ENCODE assay signal across 26 mouse cellular contexts in genomic region chr2:155054672-155055071, GRCm38 (mm10). TPM values are rescaled to one million over a fixed set of nuclear protein-coding genes. Genes with fewer than 3 reads are reported as not detected.
DNase-seq lines count a peak whose midpoint lies in the region; ATAC-seq and TF ChIP-seq lines count a peak whose summit lies in the region.
"Had no signal": no experiment of that assay in that cellular context is flagged by ENCODE, and none has a peak within 500 bp of the region (broad histone marks: within the 10 kb centered on the region; RNA-seq: fewer than 3 reads in every experiment).

No protein-coding gene starts in this region.

- H3K4me3 ChIP-seq in liver, embryonic 15.5 days (replicated peaks) = no peak overlapping the region
- H3K4me3 ChIP-seq in liver, embryonic 12.5 days = no peak overlapping the region
- H3K4me3 ChIP-seq in embryonic facial prominence, embryonic 11.5 days (ENCODE audit: low read depth, low read length) = no peak overlapping the region
- no peak overlapping the region for H3K4me3 ChIP-seq in layer of hippocampus, adult 2 months
- H3K4me3 ChIP-seq: embryonic facial prominence, embryonic 12.5 days; embryonic facial prominence, embryonic 15.5 days; heart, embryonic 10.5 days; heart, embryonic 13.5 days had no signal

- ATAC-seq in liver, embryonic 15.5 days (ENCODE audit: insufficient read depth) = no peak
- ATAC-seq in liver, embryonic 12.5 days = no peak
- ATAC-seq in embryonic facial prominence, embryonic 11.5 days (replicated peaks; ENCODE audit: insufficient number of reproducible peaks, low FRiP score, low TSS enrichment, low read depth) = no peak
- ATAC-seq: CD4-positive, CD25-positive, alpha-beta regulatory T cell, adult 4 months; forebrain, embryonic 14.5 days; forebrain, postnatal 0 days; hindbrain, postnatal 0 days had no signal

- no peaks in the 10 kb centered on the region for H3K27me3 ChIP-seq in liver, embryonic 15.5 days
- H3K27me3 ChIP-seq in liver, embryonic 12.5 days (replicated peaks) = no peaks in the 10 kb centered on the region
- H3K27me3 ChIP-seq in embryonic facial prominence, embryonic 11.5 days (ENCODE audit: control insufficient read depth, insufficient read depth, low read length) = no peaks in the 10 kb centered on the region
- H3K27me3 ChIP-seq: embryonic facial prominence, embryonic 12.5 days; embryonic facial prominence, embryonic 15.5 days; heart, embryonic 13.5 days had no signal

- 72% methylated on average over 3 of the region's 3 CpGs for WGBS in liver, embryonic 15.5 days (ENCODE audit: insufficient replicate concordance)
- 77% methylated on average over 3 of the region's 3 CpGs for WGBS in liver, embryonic 12.5 days (ENCODE audit: insufficient replicate concordance)
- whole genome bisulfite sequencing in embryonic facial prominence, embryonic 11.5 days = 56% methylated on average over 3 of the region's 3 CpGs

- H3K9me3 ChIP-seq in liver, embryonic 15.5 days (replicated peaks) = no peaks in the 10 kb centered on the region
- no peaks in the 10 kb centered on the region for H3K9me3 ChIP-seq in liver, embryonic 12.5 days (replicated peaks)
- no peaks in the 10 kb centered on the region for H3K9me3 ChIP-seq in embryonic facial prominence, embryonic 11.5 days (replicated peaks; ENCODE audit: control insufficient read depth, low read length)
- H3K9me3 ChIP-seq: embryonic facial prominence, embryonic 12.5 days; embryonic facial prominence, embryonic 15.5 days; heart, embryonic 10.5 days; heart, embryonic 13.5 days had no signal

- peaks cover 7% of the 10 kb centered on the region; the same call in 1 of the 2 replicates for H3K36me3 ChIP-seq in liver, embryonic 15.5 days (replicated peaks)
- H3K36me3 ChIP-seq in liver, embryonic 12.5 days = peaks cover 9% of the 10 kb centered on the region
- H3K36me3 ChIP-seq in embryonic facial prominence, embryonic 11.5 days (replicated peaks; ENCODE audit: control insufficient read depth, insufficient read depth, low read depth, low read length) = no peaks in the 10 kb centered on the region; the same call in 1 of the 2 replicates

- TF ChIP-seq CTCF in layer of hippocampus, adult 2 months (conservative IDR thresholded peaks at IDR 0.05) = no peak

- no peak overlapping the region for H3K27ac ChIP-seq in liver, embryonic 15.5 days (replicated peaks)
- no peak overlapping the region for H3K27ac ChIP-seq in liver, embryonic 12.5 days
- no peak overlapping the region for H3K27ac ChIP-seq in embryonic facial prominence, embryonic 11.5 days (replicated peaks; ENCODE audit: low read depth, low read length)
- no peak overlapping the region for H3K27ac ChIP-seq in layer of hippocampus, adult 2 months
- H3K27ac ChIP-seq: embryonic facial prominence, embryonic 12.5 days; embryonic facial prominence, embryonic 15.5 days; heart, embryonic 10.5 days; heart, embryonic 13.5 days; hindbrain, embryonic 14.5 days; hindbrain, postnatal 0 days had no signal

- DNase-seq in embryonic facial prominence, embryonic 11.5 days (ENCODE audit: low spot score) = peak; percentile 34
- DNase-seq in hindlimb bud, embryonic 11.5 days (ENCODE audit: extremely low spot score, low read depth, low spot score) = peak; percentile 75
- DNase-seq in heart, adult 8-10 months (ENCODE audit: low spot score) = no peak
- DNase-seq in layer of hippocampus, adult 2 months (ENCODE audit: low spot score in 2 of 2) = no peak
- DNase-seq: adrenal gland, adult 2 months; adrenal gland, postnatal 14 days; cerebellum, adult 11-12 months; cerebellum, adult 8-10 months; cerebellum, postnatal 14 days; forebrain, postnatal 0 days; gastrocnemius, postnatal 25 days; heart, adult 18-20 months; heart, postnatal 14 days; heart, postnatal 4 days had no signal

- peak overlapping the region; percentile 11; the same call in 1 of the 2 replicates for H3K9ac ChIP-seq in liver, embryonic 15.5 days
- H3K9ac ChIP-seq in liver, embryonic 12.5 days = no peak overlapping the region
- no peak overlapping the region for H3K9ac ChIP-seq in embryonic facial prominence, embryonic 11.5 days (replicated peaks; ENCODE audit: low read length)
- H3K9ac ChIP-seq: embryonic facial prominence, embryonic 12.5 days; embryonic facial prominence, embryonic 15.5 days; forebrain, postnatal 0 days; heart, embryonic 13.5 days; hindbrain, embryonic 14.5 days had no signal

- no peak overlapping the region for H3K4me2 ChIP-seq in liver, embryonic 15.5 days
- no peak overlapping the region for H3K4me2 ChIP-seq in liver, embryonic 12.5 days
- H3K4me2 ChIP-seq in embryonic facial prominence, embryonic 11.5 days (ENCODE audit: low read depth, low read length) = no peak overlapping the region
- H3K4me2 ChIP-seq: embryonic facial prominence, embryonic 12.5 days; embryonic facial prominence, embryonic 15.5 days; heart, embryonic 13.5 days; hindbrain, embryonic 14.5 days had no signal

- H3K4me1 ChIP-seq in liver, embryonic 15.5 days (replicated peaks) = peaks cover 30% of the 10 kb centered on the region
- H3K4me1 ChIP-seq in liver, embryonic 12.5 days = peaks cover 27% of the 10 kb centered on the region
- H3K4me1 ChIP-seq in embryonic facial prominence, embryonic 11.5 days (ENCODE audit: control insufficient read depth, insufficient read depth, low read length) = no peaks in the 10 kb centered on the region

RNA-seq across cellular contexts. Expression of gene Ahcy, which starts 19.6 kb away (rescaled TPM):
- polyA plus RNA-seq in liver, embryonic 15.5 days (2015; fragmentation: Nextera tagmentation; extraction: Ambion mirVana) = 63.1 and 74.4 TPM in 2 replicates
- polyA plus RNA-seq in liver, embryonic 12.5 days (2016; fragmentation: Nextera tagmentation; extraction: Ambion mirVana) = 65.4 and 67.1 TPM in 2 replicates
- polyA plus RNA-seq in embryonic facial prominence, embryonic 11.5 days (2014; fragmentation: Nextera tagmentation; extraction: Ambion mirVana) = 97.6 and 100.0 TPM in 2 replicates
- 10 to 100 TPM; 13.0 to 14.9 (median 14.1) TPM for total RNA-seq in heart, adult 8-10 months (2022)
- 10 to 100 TPM; 14.6 to 16.2 TPM for total RNA-seq in layer of hippocampus, adult 2 months (2021)

RNA-seq across cellular contexts. Expression of gene Gm14226, which starts 36.6 kb away (rescaled TPM):
- 0.25 and 0.32 TPM in 2 replicates for polyA plus RNA-seq in liver, embryonic 15.5 days (2015; fragmentation: Nextera tagmentation; extraction: Ambion mirVana)
- polyA plus RNA-seq in liver, embryonic 12.5 days (2016; fragmentation: Nextera tagmentation; extraction: Ambion mirVana) = 0.53 and 0.62 TPM in 2 replicates
- 3.5 and 3.7 TPM in 2 replicates for polyA plus RNA-seq in embryonic facial prominence, embryonic 11.5 days (2014; fragmentation: Nextera tagmentation; extraction: Ambion mirVana)
- total RNA-seq in heart, adult 8-10 months (2022) = under 1 TPM in 3 of 4 experiments, not detected in 1; 0.17 to 0.25 (median 0.22) TPM
- under 1 TPM; 0.15 to 0.17 TPM for total RNA-seq in layer of hippocampus, adult 2 months (2021)
- total RNA-seq: forebrain, postnatal 0 days; gastrocnemius, adult 8-10 months; gastrocnemius, postnatal 25 days had no signal
- polyA plus RNA-seq: C2C12; CD4-positive, CD25-positive, alpha-beta regulatory T cell, adult 4 months; forebrain, embryonic 14.5 days; hindbrain, embryonic 14.5 days had no signal

Comparison
In these comparisons a context has a peak if more than half of its experiments do, and no peak if none do; other contexts are left out.
1. DNase-seq: peak in embryonic facial prominence, embryonic 11.5 days (single experiment) and hindlimb bud, embryonic 11.5 days (single experiment); none in heart, adult 8-10 months (single experiment) and layer of hippocampus, adult 2 months (0 of 2).